Mouse (Mus musculus): Measurements from ENCODE around the gene Akna.

The Akna gene

GRCm38 (mm10) chr4:63409317-63409907, 6.3 kb upstream of the Akna start:
- peak in 1 of 2 experiments; percentile 40 for DNase-seq

- peak; percentile 74 to 76 for DNase-seq
Measured at GRCm38 (mm10) chr4:63408649-63409048, 5.5 kb upstream of the Akna start.

- peak; percentile 84 to 94 for DNase-seq
Measured at GRCm38 (mm10) chr4:63408247-63408646, 5.1 kb upstream of the Akna start.

- DNase-seq, result no peak
Measured at GRCm38 (mm10) chr4:63405683-63406082, 2.5 kb upstream of the Akna start.

- no peak for DNase-seq
Measured at GRCm38 (mm10) chr4:63405051-63405450, 1.9 kb upstream of the Akna start.

- DNase-seq, result no peak
Measured at GRCm38 (mm10) chr4:63404205-63404604, 1.1 kb upstream of the Akna start.

GRCm38 (mm10) chr4:63402558-63402957, 596 bp downstream of the Akna start:
- no peak for DNase-seq

- no peak for DNase-seq
Measured at GRCm38 (mm10) chr4:63402056-63402455, 1.1 kb downstream of the Akna start.

GRCm38 (mm10) chr4:63401620-63402019, 1.5 kb downstream of the Akna start:
- DNase-seq, result no peak

GRCm38 (mm10) chr4:63400541-63401306, 2.4 kb downstream of the Akna start:
- no peak for DNase-seq

GRCm38 (mm10) chr4:63399691-63400270, 3.4 kb downstream of the Akna start:
- no peak for DNase-seq

- no peak for DNase-seq
Measured at GRCm38 (mm10) chr4:63398854-63399609, 4.1 kb downstream of the Akna start.

- no peak for DNase-seq
Measured at GRCm38 (mm10) chr4:63397981-63398537, 5.1 kb downstream of the Akna start.

GRCm38 (mm10) chr4:63391322-63391721, 11.8 kb downstream of the Akna start:
- no peak for DNase-seq

GRCm38 (mm10) chr4:63389887-63390528, 13.1 kb downstream of the Akna start:
- no peak for DNase-seq

GRCm38 (mm10) chr4:63389121-63389886, 13.8 kb downstream of the Akna start:
- peak; percentile 38 to 53 for DNase-seq

- DNase-seq, result no peak
Measured at GRCm38 (mm10) chr4:63388029-63388428, 15.1 kb downstream of the Akna start.

GRCm38 (mm10) chr4:63385784-63386183, 17.4 kb downstream of the Akna start:
- DNase-seq, result no peak

- DNase-seq, result no peak
Measured at GRCm38 (mm10) chr4:63385253-63385652, 17.9 kb downstream of the Akna start.

GRCm38 (mm10) chr4:63384262-63384661, 18.9 kb downstream of the Akna start:
- DNase-seq, result no peak

- no peak for DNase-seq
Measured at GRCm38 (mm10) chr4:63383474-63383873, 19.7 kb downstream of the Akna start.

Data from cerebellum, postnatal 10 days (tissue).